Mouse (Mus musculus): Measurements from ENCODE around the gene Epn1. TPM values are rescaled to one million over a fixed set of nuclear protein-coding genes. Genes with fewer than 3 reads are reported as not detected.

Gene Epn1
- polyA plus RNA-seq, 1 experiment from 2014 or later = 119 TPM

DNA sequence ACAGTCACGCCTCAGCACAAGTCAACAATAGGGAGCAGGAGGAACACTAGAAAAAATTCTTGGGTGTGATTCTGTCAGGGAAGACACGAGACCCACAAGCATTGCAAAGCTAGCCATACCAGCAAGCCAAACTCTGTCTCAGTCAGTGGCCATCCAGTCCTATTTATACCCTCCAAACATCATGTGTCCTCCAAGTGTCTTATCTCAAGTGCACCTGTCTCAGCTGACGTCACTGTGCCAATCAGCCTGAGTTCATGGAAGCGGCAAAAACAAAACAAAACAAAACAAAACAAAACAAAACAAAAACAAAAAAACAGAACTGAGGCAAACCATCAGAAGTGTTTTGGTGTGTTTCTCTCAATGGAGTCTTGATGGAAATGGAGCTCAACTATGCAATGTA lies 28.2 kb downstream of the Epn1 start:
- Histone ChIP-seq H3K27ac (no peak overlapping the region), H3K4me1 (no peaks in the 10 kb centered on the region), H3K27me3 (replicated peaks) (no peaks in the 10 kb centered on the region), H3K36me3 (replicated peaks) (no peaks in the 10 kb centered on the region), H3K4me3 (no peak overlapping the region), H3K9me3 (no peaks in the 10 kb centered on the region), H3K4me2 (no peak overlapping the region), H3K9ac (no peak overlapping the region)
- 88% methylated on average over 4 of the region's 4 CpGs for WGBS
- ATAC-seq (replicated peaks) = no peak

DNA sequence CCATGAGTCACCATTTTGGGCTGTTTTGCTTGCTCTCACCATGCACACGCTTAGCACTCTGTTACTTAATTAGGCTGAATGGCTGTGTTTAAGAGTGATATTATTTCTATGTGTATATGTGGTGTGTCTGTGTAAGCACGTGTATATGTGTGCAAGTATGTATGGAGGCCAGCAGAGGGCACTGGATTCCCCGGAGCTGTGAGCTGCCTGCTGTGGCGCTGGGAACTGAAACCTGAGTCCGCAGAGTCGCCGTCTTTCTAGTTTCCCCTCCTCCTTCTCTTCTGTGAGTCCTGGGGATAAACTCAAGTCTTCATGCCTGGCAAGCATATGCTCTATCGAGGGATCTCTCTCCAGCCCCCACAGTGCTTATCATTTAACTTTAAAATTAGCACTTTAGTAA lies 29.3 kb downstream of the Epn1 start:
- Histone ChIP-seq H3K27ac (no peak overlapping the region), H3K4me2 (no peak overlapping the region), H3K36me3 (replicated peaks) (no peaks in the 10 kb centered on the region), H3K9ac (no peak overlapping the region), H3K9me3 (no peaks in the 10 kb centered on the region), H3K27me3 (replicated peaks) (no peaks in the 10 kb centered on the region), H3K4me1 (no peaks in the 10 kb centered on the region), H3K4me3 (no peak overlapping the region)
- 79% methylated on average over 8 of the region's 8 CpGs for WGBS
- no peak for ATAC-seq (replicated peaks)

DNA sequence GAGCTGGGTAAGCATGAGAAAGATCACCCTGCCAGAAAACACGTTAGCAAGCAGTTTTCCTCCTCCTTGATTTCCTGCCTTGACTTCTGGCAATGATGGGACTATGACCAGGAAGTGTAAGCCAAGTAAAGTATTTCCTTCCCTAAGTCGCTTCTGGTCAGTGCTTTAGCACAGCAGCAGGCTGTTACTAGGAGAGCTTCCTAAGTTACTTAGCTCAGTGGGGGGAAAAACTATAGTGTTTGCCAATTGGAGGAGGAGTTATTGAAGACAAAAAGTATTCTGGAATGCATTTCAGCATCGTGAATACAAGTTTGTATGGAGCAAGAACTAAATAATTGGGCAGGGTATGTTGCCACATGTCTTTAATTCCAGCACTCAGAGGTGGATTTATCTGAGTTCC lies 32.7 kb downstream of the Epn1 start:
- no peaks in the 10 kb centered on the region for H3K27me3 ChIP-seq (replicated peaks)
- no peaks in the 10 kb centered on the region for H3K9me3 ChIP-seq
- H3K4me3 ChIP-seq = no peak overlapping the region
- 51% methylated on average over 3 of the region's 3 CpGs for WGBS
- H3K36me3 ChIP-seq (replicated peaks) = no peaks in the 10 kb centered on the region
- H3K9ac ChIP-seq = no peak overlapping the region
- no peak overlapping the region for H3K4me2 ChIP-seq
- no peaks in the 10 kb centered on the region for H3K4me1 ChIP-seq
- H3K27ac ChIP-seq = no peak overlapping the region
- ATAC-seq (replicated peaks) = no peak

DNA sequence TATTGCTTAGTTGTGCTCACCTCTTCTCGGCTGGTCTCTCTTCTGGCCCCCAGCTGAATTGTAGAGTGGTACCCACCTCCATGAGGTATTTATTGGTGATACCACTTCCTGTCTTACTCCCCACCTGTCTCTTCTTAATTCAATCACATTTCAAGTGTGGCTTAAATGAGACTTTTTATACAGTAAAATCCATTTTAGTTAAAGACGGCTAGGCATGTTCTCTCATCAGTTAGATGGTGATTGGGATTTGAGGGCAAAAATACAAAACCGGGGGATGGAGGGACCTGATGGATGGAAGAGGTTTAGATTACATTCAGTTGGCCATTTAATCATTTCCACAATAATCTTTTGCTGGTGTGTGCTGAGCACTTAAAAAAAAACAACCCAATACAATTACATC lies 36.8 kb downstream of the Epn1 start, which contains the start of gene Rfpl4:
Gene Rfpl4 (minus strand): TSS at position 101 of the 400 bp plus-strand sequence.
- WGBS = 91% methylated on average over 3 of the region's 3 CpGs
- no peak within 1 kb of the TSS for H3K9ac ChIP-seq
- ATAC-seq (replicated peaks) = no peak
- H3K27ac ChIP-seq = no peak within 1 kb of the TSS
- no peaks in the 10 kb centered on the region for H3K9me3 ChIP-seq
- no peak within 1 kb of the TSS for H3K4me3 ChIP-seq
- H3K27me3 ChIP-seq (replicated peaks) = no peaks in the 10 kb centered on the region
- no peaks in the 10 kb centered on the region for H3K4me1 ChIP-seq
- no peak within 1 kb of the TSS for H3K4me2 ChIP-seq
- no peaks in the 10 kb centered on the region for H3K36me3 ChIP-seq (replicated peaks)

DNA sequence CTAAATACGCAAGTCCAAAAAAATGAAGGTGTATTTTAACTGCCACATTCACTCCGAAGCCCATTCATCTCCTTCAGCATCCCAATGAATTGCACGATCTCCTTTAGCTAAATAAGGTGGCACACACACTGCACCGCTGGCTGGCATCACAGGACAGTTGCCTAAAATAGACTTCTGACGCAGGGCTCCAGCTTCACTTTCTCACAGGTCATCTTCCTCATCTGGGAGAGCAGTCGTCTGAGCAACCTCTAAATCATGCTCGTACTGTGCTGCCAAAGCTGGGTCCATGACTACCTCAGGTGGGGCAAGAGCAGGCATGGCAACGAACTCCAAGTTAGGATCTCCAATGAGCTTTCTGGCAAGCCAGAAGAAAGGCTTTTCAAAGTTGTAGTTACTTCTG lies 45.0 kb downstream of the Epn1 start:
- no peak for ATAC-seq (replicated peaks)
- no peaks in the 10 kb centered on the region for H3K9me3 ChIP-seq
- H3K27ac ChIP-seq = no peak overlapping the region
- no peaks in the 10 kb centered on the region for H3K27me3 ChIP-seq (replicated peaks)
- WGBS = 91% methylated on average over 8 of the region's 8 CpGs
- H3K4me3 ChIP-seq = no peak overlapping the region
- H3K36me3 ChIP-seq (replicated peaks) = no peaks in the 10 kb centered on the region
- H3K4me2 ChIP-seq = no peak overlapping the region
- no peak overlapping the region for H3K9ac ChIP-seq
- H3K4me1 ChIP-seq = no peaks in the 10 kb centered on the region

DNA sequence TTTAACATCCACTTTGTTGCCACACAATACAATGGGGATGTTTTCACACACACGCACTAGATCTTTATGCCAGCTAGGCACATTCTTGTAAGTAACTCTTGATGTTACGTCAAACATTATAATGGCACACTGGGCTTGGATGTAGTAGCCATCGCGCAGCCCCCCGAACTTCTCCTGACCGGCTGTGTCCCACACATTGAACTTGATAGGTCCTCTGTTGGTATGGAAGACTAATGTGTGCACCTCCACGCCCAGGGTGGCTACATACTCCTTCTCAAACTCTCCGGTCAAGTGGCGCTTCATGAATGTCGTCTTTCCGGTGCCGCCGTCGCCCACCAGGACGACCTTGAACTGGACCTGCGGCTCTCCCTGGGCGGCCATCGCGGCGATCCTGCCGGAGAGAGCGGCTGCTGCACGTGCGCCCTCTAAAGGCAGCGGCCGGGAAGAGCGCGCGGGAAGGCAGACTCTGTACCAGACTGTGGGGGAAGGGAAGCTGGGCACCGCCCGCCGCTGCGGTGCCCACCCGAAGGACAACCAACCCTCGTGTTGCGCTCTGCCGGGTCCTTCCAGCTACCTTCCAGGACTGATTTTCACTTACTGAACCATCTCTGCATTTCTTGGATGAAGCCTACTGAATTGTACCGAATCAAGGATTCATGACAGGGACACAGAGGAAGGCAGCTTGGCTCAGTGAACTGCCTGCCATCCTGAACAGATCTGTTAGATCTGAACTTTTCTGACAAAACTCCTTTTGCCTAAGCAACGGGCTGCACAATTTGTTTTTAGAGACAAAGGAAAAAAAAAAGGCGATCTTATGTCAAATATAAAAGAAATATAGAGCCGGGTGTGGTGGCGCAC lies 45.7 kb downstream of the Epn1 start, which contains the start of gene Rasl2-9:
Gene Rasl2-9 (minus strand): TSS at position 402 of the 858 bp plus-strand sequence.
- Histone ChIP-seq H3K27ac (no peak within 1 kb of the TSS), H3K36me3 (replicated peaks) (no peaks in the 10 kb centered on the region), H3K4me1 (no peaks in the 10 kb centered on the region), H3K4me2 (peak within 1 kb of the TSS; percentile 68), H3K9me3 (no peaks in the 10 kb centered on the region), H3K4me3 (peak within 1 kb of the TSS; percentile 42), H3K9ac (peak within 1 kb of the TSS; percentile 50), H3K27me3 (replicated peaks) (no peaks in the 10 kb centered on the region)
- peak; percentile 79 for ATAC-seq (replicated peaks)
- 20% methylated on average over 41 of the region's 42 CpGs for WGBS

Small RNA genes lying within 50 kb of the gene (microRNA-seq; reads per million reads assigned to microRNA genes)
- gene Gm26217 = not detected

Other genes starting within 250 kb of the Epn1 start
- gene Shisa7, start 235.5 kb upstream of the Epn1 start, polyA plus RNA-seq (2015; fragmentation: Nextera tagmentation; extraction: Ambion mirVana) = 15.3 and 16.6 TPM in 2 replicates
- 3.1 and 4.6 TPM in 2 replicates for gene Isoc2b, start 210.0 kb upstream of the Epn1 start, polyA plus RNA-seq (2015; fragmentation: Nextera tagmentation; extraction: Ambion mirVana)
- gene Isoc2a, start 203.1 kb upstream of the Epn1 start, polyA plus RNA-seq (2015; fragmentation: Nextera tagmentation; extraction: Ambion mirVana) = 0.54 and 0.57 TPM in 2 replicates
- 0.40 and 0.65 TPM in 2 replicates for gene Gm36210, start 173.7 kb upstream of the Epn1 start, polyA plus RNA-seq (2015; fragmentation: Nextera tagmentation; extraction: Ambion mirVana)
- gene Zfp628, start 165.0 kb upstream of the Epn1 start, polyA plus RNA-seq (2015; fragmentation: Nextera tagmentation; extraction: Ambion mirVana) = 4.5 and 4.6 TPM in 2 replicates
- gene Nat14, start 158.2 kb upstream of the Epn1 start, polyA plus RNA-seq (2015; fragmentation: Nextera tagmentation; extraction: Ambion mirVana) = 46.3 and 47.7 TPM in 2 replicates
- gene Ssc5d, start 154.4 kb upstream of the Epn1 start, polyA plus RNA-seq (2015; fragmentation: Nextera tagmentation; extraction: Ambion mirVana) = 1.0 and 1.4 TPM in 2 replicates
- gene Sbk2, start 115.8 kb upstream of the Epn1 start, polyA plus RNA-seq (2015; fragmentation: Nextera tagmentation; extraction: Ambion mirVana) = 0.29 TPM in 1 of 2 replicates, not detected in the other
- gene Sbk3, start 109.1 kb upstream of the Epn1 start, polyA plus RNA-seq (2015; fragmentation: Nextera tagmentation; extraction: Ambion mirVana) = 0.32 and 0.41 TPM in 2 replicates
- 72.6 and 77.2 TPM in 2 replicates for gene Zfp579, start 84.1 kb upstream of the Epn1 start, polyA plus RNA-seq (2015; fragmentation: Nextera tagmentation; extraction: Ambion mirVana)
- gene Zfp524, start 65.8 kb upstream of the Epn1 start, polyA plus RNA-seq (2015; fragmentation: Nextera tagmentation; extraction: Ambion mirVana) = 7.1 and 7.7 TPM in 2 replicates
- gene Fiz1, start 65.5 kb upstream of the Epn1 start, polyA plus RNA-seq (2015; fragmentation: Nextera tagmentation; extraction: Ambion mirVana) = 41.3 and 48.8 TPM in 2 replicates
- gene Gm44973, start 64.7 kb upstream of the Epn1 start, polyA plus RNA-seq (2015; fragmentation: Nextera tagmentation; extraction: Ambion mirVana) = 1.2 TPM in 1 of 2 replicates, not detected in the other
- 8.0 and 8.4 TPM in 2 replicates for gene Zfp865, start 59.9 kb upstream of the Epn1 start, polyA plus RNA-seq (2015; fragmentation: Nextera tagmentation; extraction: Ambion mirVana)
- gene Ccdc106, start 59.7 kb upstream of the Epn1 start, polyA plus RNA-seq (2015; fragmentation: Nextera tagmentation; extraction: Ambion mirVana) = 64.9 and 67.8 TPM in 2 replicates
- not detected in 2 replicates for gene 4632433K11Rik, start 46.1 kb upstream of the Epn1 start, polyA plus RNA-seq (2015; fragmentation: Nextera tagmentation; extraction: Ambion mirVana)
- gene Zfp784, start 41.8 kb upstream of the Epn1 start, polyA plus RNA-seq (2015; fragmentation: Nextera tagmentation; extraction: Ambion mirVana) = 12.3 and 13.5 TPM in 2 replicates
- gene Zfp580, start 28.7 kb upstream of the Epn1 start, polyA plus RNA-seq (2015; fragmentation: Nextera tagmentation; extraction: Ambion mirVana) = 106 and 110 TPM in 2 replicates
- gene U2af2, start 18.1 kb upstream of the Epn1 start, polyA plus RNA-seq (2015; fragmentation: Nextera tagmentation; extraction: Ambion mirVana) = 103 and 107 TPM in 2 replicates
- 0.14 TPM in 1 of 2 replicates, not detected in the other for gene Rfpl4, start 36.7 kb downstream of the Epn1 start, polyA plus RNA-seq (2015; fragmentation: Nextera tagmentation; extraction: Ambion mirVana)
- gene Rasl2-9, start 45.7 kb downstream of the Epn1 start, polyA plus RNA-seq (2015; fragmentation: Nextera tagmentation; extraction: Ambion mirVana) = 0.28 and 0.63 TPM in 2 replicates
- 0.03 TPM in 1 of 2 replicates, not detected in the other for gene Vmn1r55, start 69.4 kb downstream of the Epn1 start, polyA plus RNA-seq (2015; fragmentation: Nextera tagmentation; extraction: Ambion mirVana)
- gene Vmn1r56, start 116.5 kb downstream of the Epn1 start, polyA plus RNA-seq (2015; fragmentation: Nextera tagmentation; extraction: Ambion mirVana) = not detected in 2 replicates
- gene Vmn1r57, start 138.3 kb downstream of the Epn1 start, polyA plus RNA-seq (2015; fragmentation: Nextera tagmentation; extraction: Ambion mirVana) = not detected in 2 replicates

Data from midbrain, embryonic 15.5 days (tissue).